Mouse (Mus musculus) WW6 (cell line): ENCODE measurements around the gene Fam205c.

Source experiments
- DNase-seq: peaks from one replicate; pipeline ENCODE4 v3.0.0-alpha.2; 2013; ENCODE audit warnings: low read depth, low spot score

Gene Fam205c

GRCm38 (mm10) chr4:42874134-42874533 is at the start of gene Fam205c:
TSS of gene Fam205c (minus strand) at chr4:42874234.
- DNase-seq = no peak

DNA sequence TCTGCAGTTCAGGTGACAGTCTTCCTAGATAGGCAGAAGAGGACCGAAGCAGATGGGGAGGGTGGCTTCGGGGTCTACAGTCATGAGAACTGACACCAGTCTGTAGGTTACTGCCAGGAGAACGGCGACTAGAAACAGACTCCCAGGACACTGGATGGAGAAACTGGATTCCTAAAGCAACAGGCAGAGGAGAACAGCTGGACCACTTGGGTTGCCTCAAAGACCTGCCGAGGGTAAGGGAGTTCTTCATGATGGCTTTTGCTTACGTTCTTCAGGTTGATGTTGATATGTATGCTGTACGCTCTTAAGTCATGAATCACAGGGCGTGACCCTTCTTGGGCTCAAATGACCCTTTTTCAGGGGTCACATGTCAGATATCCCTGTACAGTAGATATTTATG is 48.4 kb upstream of the Fam205c start:
- no peak for DNase-seq

GRCm38 (mm10) chr4:42922056-42922455 is 48.0 kb upstream of the Fam205c start:
- DNase-seq = no peak

DNA sequence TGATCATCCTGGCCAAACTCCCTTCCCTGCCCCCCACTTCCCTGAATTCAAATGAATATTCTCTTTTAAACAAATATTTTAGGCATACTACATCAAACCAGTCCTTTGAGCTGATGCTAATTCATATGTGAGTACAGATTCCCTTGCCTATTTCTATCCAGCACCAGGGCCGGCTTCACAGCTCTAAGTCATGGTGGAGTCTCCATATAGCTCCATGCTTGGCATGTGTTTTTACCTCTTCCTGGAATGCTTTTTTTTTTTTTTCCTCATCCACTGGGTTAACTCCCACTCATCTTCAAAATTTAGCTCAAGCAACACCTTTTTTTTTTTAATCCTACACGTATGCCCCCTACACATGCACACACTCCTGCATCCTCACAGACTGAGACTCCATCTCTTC is 47.5 kb upstream of the Fam205c start:
- no peak for DNase-seq

DNA sequence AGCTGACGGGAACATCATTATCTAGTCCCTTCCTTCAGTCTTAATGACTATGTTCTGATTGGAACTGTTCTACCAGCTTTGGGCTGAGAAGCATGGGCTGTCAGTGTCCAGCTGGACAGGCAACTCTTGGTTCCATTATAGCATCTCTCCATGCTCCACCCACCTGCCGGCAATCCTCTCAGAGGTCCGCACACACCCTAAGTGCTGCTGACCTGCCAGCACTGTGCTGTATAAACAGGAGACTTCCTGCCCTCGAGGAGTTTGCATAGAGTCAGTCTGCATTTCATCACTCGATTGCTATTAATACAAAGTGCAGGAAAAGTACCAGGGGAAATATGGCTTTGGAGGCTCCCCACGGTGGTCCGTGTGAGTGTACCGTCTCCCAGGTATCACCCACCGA is 46.7 kb upstream of the Fam205c start:
- DNase-seq = no peak

- no peak for DNase-seq
Measured at GRCm38 (mm10) chr4:42917402-42917774, 43.4 kb upstream of the Fam205c start.

- DNase-seq = no peak
Measured at GRCm38 (mm10) chr4:42916617-42917401, 42.8 kb upstream of the Fam205c start, which contains the start of gene Phf24. TSS of gene Phf24 (plus strand) at chr4:42916660.

DNA sequence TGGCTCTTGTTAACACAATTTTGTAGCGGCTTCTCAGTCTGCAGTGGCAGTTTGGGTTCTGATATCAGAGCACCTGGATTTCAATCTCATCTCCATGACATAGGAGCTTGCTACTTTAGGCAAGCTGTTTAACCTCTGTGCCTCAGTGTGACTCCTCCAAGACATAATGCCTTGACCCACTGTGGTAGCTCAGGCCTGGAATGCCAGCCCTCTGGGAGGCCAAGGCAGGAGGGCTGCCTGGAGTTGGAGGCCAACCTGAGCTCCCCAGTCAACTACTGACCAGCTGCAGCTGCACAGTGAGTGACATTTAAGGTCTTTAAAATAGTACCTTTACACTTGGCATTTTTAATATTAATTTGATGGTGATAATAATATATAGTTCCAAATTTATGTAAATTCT is 41.9 kb upstream of the Fam205c start:
- DNase-seq = no peak

GRCm38 (mm10) chr4:42915311-42915710 is 41.3 kb upstream of the Fam205c start:
- DNase-seq = no peak

DNA sequence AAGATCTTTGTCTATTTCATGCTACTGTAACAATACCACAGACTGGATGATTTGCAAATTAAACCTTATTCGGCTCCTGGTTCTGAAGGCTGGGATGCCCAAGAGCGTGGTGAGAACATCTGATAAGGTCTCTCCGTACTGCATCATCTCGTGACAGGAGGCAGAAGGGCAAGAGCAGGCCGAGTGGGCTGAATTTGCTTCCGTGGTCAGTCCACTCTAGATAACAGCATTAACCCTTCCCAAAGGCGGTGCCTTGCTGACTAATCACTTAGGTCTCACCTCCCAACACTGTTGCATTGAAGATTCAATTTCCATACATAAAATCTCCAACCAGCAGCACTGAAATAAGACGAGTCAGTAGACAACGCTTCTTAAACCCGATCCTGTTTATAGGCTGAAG is 39.4 kb upstream of the Fam205c start:
- DNase-seq = no peak

- DNase-seq = no peak
Measured at GRCm38 (mm10) chr4:42904966-42905365, 30.9 kb upstream of the Fam205c start.

GRCm38 (mm10) chr4:42904523-42904922 is 30.5 kb upstream of the Fam205c start:
- no peak for DNase-seq

DNA sequence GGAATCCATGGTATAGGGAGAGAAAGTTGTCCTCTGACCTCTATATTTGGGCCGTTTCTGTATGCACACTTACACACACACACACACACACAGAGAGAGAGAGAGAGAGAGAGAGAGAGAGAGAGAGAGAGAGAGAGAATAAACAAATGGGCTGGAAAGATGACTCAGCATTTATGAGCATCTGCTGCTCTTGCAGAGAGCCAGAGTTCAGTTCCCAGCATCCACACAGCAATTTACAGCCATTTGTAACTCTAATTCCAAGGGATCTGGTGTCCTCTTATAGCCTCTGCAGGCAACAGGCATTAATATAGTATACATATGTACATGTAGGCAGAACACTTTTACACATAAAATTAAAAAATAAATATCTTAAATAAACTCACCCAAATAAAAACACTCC is 29.9 kb upstream of the Fam205c start:
- DNase-seq = no peak

DNA sequence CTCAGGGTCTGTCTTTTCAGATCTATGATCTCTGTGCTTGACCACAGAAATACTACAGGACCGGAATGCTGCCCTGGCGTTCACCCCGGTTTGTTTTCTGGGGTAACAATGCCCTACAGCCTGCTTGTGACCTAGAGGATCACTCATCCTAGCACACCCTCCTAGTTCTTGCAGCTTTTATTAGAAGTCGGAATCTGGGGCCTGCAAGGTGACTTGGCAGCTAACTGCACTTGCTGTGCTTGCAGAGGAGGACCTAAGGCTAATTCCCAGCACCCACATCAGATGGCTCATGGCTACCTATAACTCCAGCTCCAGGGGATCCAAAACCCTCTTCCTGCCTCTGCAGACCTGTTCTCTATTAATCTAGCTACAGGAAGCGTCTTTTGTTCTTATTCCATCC is 28.7 kb upstream of the Fam205c start:
- no peak for DNase-seq

- no peak for DNase-seq
Measured at GRCm38 (mm10) chr4:42902174-42902573, 28.1 kb upstream of the Fam205c start.

DNA sequence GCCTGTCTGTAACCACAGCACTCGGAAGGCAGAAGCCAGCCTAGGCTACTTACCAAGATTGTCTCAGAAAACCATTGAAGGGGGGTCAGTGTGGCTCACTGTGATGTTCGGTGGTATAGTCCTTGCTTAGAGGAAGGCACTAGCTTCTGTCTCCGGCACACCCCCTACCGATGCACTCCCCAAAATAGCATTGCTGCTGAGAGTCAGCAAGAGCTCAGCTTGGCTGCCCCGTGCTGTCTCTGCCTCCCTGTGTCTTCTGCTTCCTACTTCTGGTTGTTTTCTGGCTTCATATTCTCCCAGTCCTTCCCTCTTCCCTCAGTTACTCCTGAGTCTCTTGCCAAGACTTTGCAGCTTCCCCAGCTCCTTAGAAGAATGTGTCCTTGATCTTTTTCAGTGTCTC is 26.8 kb upstream of the Fam205c start:
- DNase-seq = no peak

GRCm38 (mm10) chr4:42898914-42899313 is 24.9 kb upstream of the Fam205c start:
- DNase-seq = no peak

- DNase-seq = no peak
Measured at GRCm38 (mm10) chr4:42895118-42895517, 21.1 kb upstream of the Fam205c start.

DNA sequence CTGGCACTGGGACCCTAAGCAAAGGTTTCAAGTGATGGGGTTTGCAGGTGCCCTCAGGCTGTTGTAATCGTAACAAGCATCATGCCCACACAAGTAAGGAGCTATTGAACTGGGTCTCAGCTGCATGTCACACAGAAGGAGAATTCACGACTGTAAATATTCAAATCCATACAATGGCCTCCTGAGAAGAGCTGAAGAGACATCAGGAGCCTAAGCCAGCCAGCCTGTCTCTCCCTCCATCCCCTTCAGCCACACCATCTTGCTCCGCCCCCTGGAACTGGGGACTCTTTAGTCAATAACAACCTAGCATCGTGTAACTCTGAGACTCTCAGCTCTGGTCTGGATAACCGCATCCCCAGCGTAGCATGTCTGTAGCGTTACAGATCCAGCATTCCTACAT is 17.1 kb upstream of the Fam205c start:
- DNase-seq = no peak

DNA sequence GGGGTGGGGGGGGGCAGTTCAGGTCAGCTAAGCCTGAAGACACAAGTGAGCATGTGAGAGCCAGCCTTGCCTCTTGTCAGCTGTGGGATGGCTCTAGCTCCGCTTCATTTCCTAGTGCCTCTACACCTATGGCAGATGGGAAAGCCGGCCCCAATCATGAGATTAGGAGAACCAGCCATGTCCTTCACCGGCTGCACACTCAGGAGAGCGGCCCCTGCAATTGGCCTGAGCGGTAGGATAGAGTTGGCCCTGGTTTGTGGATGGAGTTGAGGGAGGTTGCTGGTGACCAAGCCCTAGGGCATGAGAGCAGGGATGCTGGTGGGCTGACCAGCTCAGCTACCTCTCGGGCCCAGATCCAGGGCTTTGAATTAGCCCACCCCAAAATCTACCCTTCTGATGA is 14.8 kb upstream of the Fam205c start:
- DNase-seq = no peak

DNA sequence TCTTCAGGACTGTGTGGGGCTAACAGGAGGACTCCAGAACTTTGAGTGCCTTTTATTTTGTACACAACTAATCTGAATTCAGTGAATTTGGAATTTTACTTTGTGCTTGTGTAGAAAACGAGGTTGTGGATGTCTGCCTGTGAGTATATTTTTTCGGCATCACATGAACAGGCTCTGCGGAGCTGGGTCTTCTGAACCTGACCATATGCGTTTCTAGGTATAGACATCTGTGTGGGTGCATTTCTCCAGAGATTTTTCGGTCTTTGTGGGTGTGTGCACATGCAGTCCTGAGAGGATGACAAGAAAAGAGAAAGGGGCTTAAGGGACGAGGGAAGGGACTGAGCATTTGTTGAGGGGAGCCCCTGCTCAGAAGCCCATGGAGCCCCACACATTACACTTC is 12.9 kb upstream of the Fam205c start:
- DNase-seq = no peak

DNA sequence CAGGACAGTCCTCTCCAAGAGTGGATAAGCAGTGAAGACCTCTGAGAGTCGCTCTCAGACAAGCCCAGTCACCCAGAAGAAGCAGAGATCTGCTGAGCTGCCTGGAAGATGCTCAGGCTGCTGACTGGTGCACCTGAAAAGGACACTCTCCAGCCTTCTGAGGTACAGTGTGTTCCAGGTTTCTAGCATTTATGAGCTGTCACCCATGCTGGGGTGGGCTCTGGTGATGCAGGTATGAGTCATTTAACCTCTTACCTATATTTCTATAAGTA is 6.6 kb upstream of the Fam205c start:
- DNase-seq = no peak

GRCm38 (mm10) chr4:42879829-42880676 is 6.0 kb upstream of the Fam205c start:
- no peak for DNase-seq
